Mouse (Mus musculus) kidney, embryonic 14.5 days (tissue): Measurements from ENCODE around the gene Itprip. TPM values are rescaled to one million over a fixed set of nuclear protein-coding genes. Genes with fewer than 3 reads are reported as not detected.
"Not testable (repeated sequence)": the region's sequence is repeated elsewhere in the genome, so short reads cannot be mapped to it uniquely, and the experiment has no call there.

Experiments
- ATAC-seq: fragments of 200-750 bp; cut with Nextera tagmentation; 2 replicates; pipeline ENCODE4 v1.8.0; 2017; ENCODE audit warnings: moderate number of reproducible peaks, mild to moderate bottlenecking, moderate TSS enrichment, moderate library complexity; ENCODE audit not compliant: low FRiP score, low TSS enrichment
- H3K27ac ChIP-seq: fragments of 300-500 bp; sonication (generic); 2 replicates; pipeline ENCODE4 v1.5.1; 2014; ENCODE audit warnings: low read depth, mild to moderate bottlenecking, low read length, moderate library complexity, mixed read lengths
- H3K27me3 ChIP-seq: fragments of 300-500 bp; sonication (generic); 2 replicates; pipeline ENCODE4 v1.6.1; 2014; ENCODE audit warnings: mild to moderate bottlenecking, low read length; ENCODE audit not compliant: control insufficient read depth, insufficient read depth
- H3K36me3 ChIP-seq: fragments of 300-500 bp; sonication (generic); 2 replicates; pipeline ENCODE4 v1.6.1; 2014; ENCODE audit warnings: low read length, mixed read lengths; ENCODE audit not compliant: control insufficient read depth, insufficient read depth
- H3K4me1 ChIP-seq: fragments of 300-500 bp; sonication (generic); 2 replicates; pipeline ENCODE4 v1.6.1; 2014; ENCODE audit warnings: low read length, mixed read lengths; ENCODE audit not compliant: control insufficient read depth, insufficient read depth
- H3K4me2 ChIP-seq: fragments of 300-500 bp; sonication (generic); replicated peaks from 2 replicates; pipeline ENCODE4 v1.6.1; 2014; ENCODE audit warnings: low read depth, mild to moderate bottlenecking, low read length
- H3K4me3 ChIP-seq: fragments of 300-500 bp; sonication (generic); 2 replicates; pipeline ENCODE4 v1.5.1; 2014; ENCODE audit warnings: mild to moderate bottlenecking, low read length
- H3K9ac ChIP-seq: fragments of 300-500 bp; sonication (generic); 2 replicates; pipeline ENCODE4 v1.6.1; 2014; ENCODE audit warnings: low read depth, mild to moderate bottlenecking, low read length, moderate library complexity
- H3K9me3 ChIP-seq: fragments of 300-500 bp; sonication (generic); 2 replicates; pipeline ENCODE4 v1.6.1; 2016; ENCODE audit warnings: low read length; ENCODE audit not compliant: control insufficient read depth
- WGBS: fragments of 180-500 bp; shearing (Covaris S2); extraction: QIAGEN DNeasy Blood & Tissue Kit; methylation state at CpG from one replicate; pipeline ENCODE4 v1.1.7; 2014; 5-methylcytosine and 5-hydroxymethylcytosine counted together
- microRNA-seq: library from miRNA; unstranded; fragments of <30 nt; microRNA quantifications from one replicate; pipeline ENCODE4, GENCODE M21; 2016
- polyA plus RNA-seq: library from polyadenylated mRNA; unstranded; fragments of >200 nt; fragmentation: Nextera tagmentation; extraction: Ambion mirVana; gene quantifications from 2 replicates; pipeline ENCODE4 v1.2.1, GENCODE M21; 2014

Itprip gene
- polyA plus RNA-seq, 1 experiment from 2014 or later, result 14.6 TPM

GRCm38 (mm10) chr19:47854796-47855783 lies 64.0 kb downstream of the Itprip start, which contains the start of gene Gsto1:
Gsto1 (plus strand) TSS chr19:47854970.
- under 1% methylated on average over 60 of the region's 60 CpGs for WGBS

GRCm38 (mm10) chr19:47853951-47854795 lies 64.9 kb downstream of the Itprip start:
- no peaks in the 10 kb centered on the region for H3K27me3 ChIP-seq
- peaks cover 5% of the 10 kb centered on the region; the same call in 1 of the 2 replicates for H3K36me3 ChIP-seq
- peak overlapping the region; percentile 56 for H3K4me3 ChIP-seq
- no peaks in the 10 kb centered on the region for H3K9me3 ChIP-seq
- peak; percentile 78 for ATAC-seq
- peak overlapping the region; percentile 69; the same call in 1 of the 2 replicates for H3K9ac ChIP-seq
- peak overlapping the region; percentile 88 for H3K4me2 ChIP-seq
- WGBS, result 20% methylated on average over 13 of the region's 13 CpGs
- peaks cover 8% of the 10 kb centered on the region; the same call in 1 of the 2 replicates for H3K4me1 ChIP-seq
- 0 out of 2 replicates have a peak overlapping the region, but pooled peaks have one; percentile 30 for H3K27ac ChIP-seq

More at GRCm38 (mm10) chr19:47854796-47855783, 64.0 kb downstream of the Itprip start, which contains the start of gene Gsto1:
- peak within 1 kb of the TSS; percentile 56 for H3K4me3 ChIP-seq
- H3K4me2 ChIP-seq, result peak within 1 kb of the TSS; percentile 88
- 0 out of 2 replicates have a peak within 1 kb of the TSS, but pooled peaks have one; percentile 30 for H3K27ac ChIP-seq
- peaks cover 7% of the 10 kb centered on the region; the same call in 1 of the 2 replicates for H3K36me3 ChIP-seq
- peaks cover 8% of the 10 kb centered on the region; the same call in 1 of the 2 replicates for H3K4me1 ChIP-seq
- H3K9ac ChIP-seq, result peak within 1 kb of the TSS; percentile 69
- ATAC-seq, result peak; percentile 98
- no peaks in the 10 kb centered on the region for H3K27me3 ChIP-seq
- H3K9me3 ChIP-seq, result no peaks in the 10 kb centered on the region

- no peaks in the 10 kb centered on the region for H3K9me3 ChIP-seq
- H3K27me3 ChIP-seq, result no peaks in the 10 kb centered on the region
- no peak for ATAC-seq
- H3K27ac ChIP-seq, result no peak overlapping the region
- H3K9ac ChIP-seq, result no peak overlapping the region
- peaks cover 8% of the 10 kb centered on the region; the same call in 1 of the 2 replicates for H3K4me1 ChIP-seq
- WGBS, result 83% methylated on average over 3 of the region's 3 CpGs
- H3K4me3 ChIP-seq, result no peak overlapping the region
- no peak overlapping the region for H3K4me2 ChIP-seq
- 0 out of 2 replicates have a peak, but pooled peaks cover 3% of the 10 kb centered on the region for H3K36me3 ChIP-seq
Measured at GRCm38 (mm10) chr19:47853053-47853452, 66.0 kb downstream of the Itprip start.

GRCm38 (mm10) chr19:47852131-47852530 lies 67.0 kb downstream of the Itprip start:
- H3K9ac ChIP-seq, H3K36me3 ChIP-seq, H3K4me1 ChIP-seq, H3K27me3 ChIP-seq, H3K27ac ChIP-seq, H3K4me3 ChIP-seq, H3K4me2 ChIP-seq, H3K9me3 ChIP-seq, ATAC-seq: not testable (repeated sequence)
- 85% methylated on average over 3 of the region's 3 CpGs for WGBS

- Histone ChIP-seq H3K27ac (no peak overlapping the region), H3K4me1 (peaks cover 8% of the 10 kb centered on the region; the same call in 1 of the 2 replicates), H3K9me3 (no peaks in the 10 kb centered on the region), H3K36me3 (no peaks in the 10 kb centered on the region), H3K9ac (no peak overlapping the region), H3K4me2 (no peak overlapping the region), H3K27me3 (no peaks in the 10 kb centered on the region), H3K4me3 (no peak overlapping the region)
- WGBS, result 74% methylated on average over 3 of the region's 3 CpGs
- ATAC-seq, result no peak
Measured at GRCm38 (mm10) chr19:47849735-47850134, 69.4 kb downstream of the Itprip start.

Small RNA genes within 50 kb of the gene (microRNA-seq; reads per million reads assigned to microRNA genes)
- gene Gm22240, result not detected

Other genes starting within 250 kb of the Itprip start
- 0.34 and 0.50 TPM in 2 replicates for gene Col17a1, start 227.2 kb downstream of the Itprip start, polyA plus RNA-seq
- gene Sfr1, start 187.6 kb downstream of the Itprip start, polyA plus RNA-seq, result 268 and 309 TPM in 2 replicates
- gene Gsto1, start 64.3 kb downstream of the Itprip start, polyA plus RNA-seq, result 117 and 131 TPM in 2 replicates
- 1.8 and 2.1 TPM in 2 replicates for gene Gsto2, start 53.8 kb downstream of the Itprip start, polyA plus RNA-seq
- 0.03 and 0.14 TPM in 2 replicates for gene Cfap43, start within 50 bp of the Itprip start, polyA plus RNA-seq
- 0.09 TPM in 1 of 2 replicates, not detected in the other for gene Cfap58, start 18.4 kb upstream of the Itprip start, polyA plus RNA-seq